Mouse (Mus musculus) midbrain, embryonic 12.5 days (tissue): ENCODE data around the gene Nobox. TPM values are rescaled to one million over a fixed set of nuclear protein-coding genes. Genes with fewer than 3 reads are reported as not detected.

Source experiments
- ATAC-seq: fragments of 200-750 bp; cut with Nextera tagmentation; 2 replicates; pipeline ENCODE4 v1.8.0; 2017; ENCODE audit warnings: low read depth, moderate TSS enrichment, moderate library complexity; ENCODE audit not compliant: low FRiP score
- H3K27ac ChIP-seq: fragments of 300-500 bp; sonication (generic); replicated peaks from 2 replicates; pipeline ENCODE4 v1.5.1; 2016; ENCODE audit warnings: mild to moderate bottlenecking
- H3K27me3 ChIP-seq: fragments of 300-500 bp; sonication (generic); 2 replicates; pipeline ENCODE4 v1.6.1; 2016; ENCODE audit warnings: mild to moderate bottlenecking
- H3K36me3 ChIP-seq: fragments of 300-500 bp; sonication (generic); 2 replicates; pipeline ENCODE4 v1.6.1; 2016
- H3K4me1 ChIP-seq: fragments of 300-500 bp; sonication (generic); 2 replicates; pipeline ENCODE4 v1.6.1; 2016
- H3K4me2 ChIP-seq: fragments of 300-500 bp; sonication (generic); replicated peaks from 2 replicates; pipeline ENCODE4 v1.6.1; 2016; ENCODE audit warnings: mild to moderate bottlenecking, moderate library complexity
- H3K4me3 ChIP-seq: fragments of 300-500 bp; sonication (generic); 2 replicates; pipeline ENCODE4 v1.5.1; 2016; ENCODE audit warnings: mild to moderate bottlenecking
- H3K9ac ChIP-seq: fragments of 300-500 bp; sonication (generic); replicated peaks from 2 replicates; pipeline ENCODE4 v1.6.1; 2016; ENCODE audit warnings: mild to moderate bottlenecking, moderate library complexity
- H3K9me3 ChIP-seq: fragments of 300-500 bp; sonication (generic); 2 replicates; pipeline ENCODE4 v1.6.1; 2016; ENCODE audit warnings: mild to moderate bottlenecking
- WGBS: fragments of 180-500 bp; shearing (Covaris S2); methylation state at CpG from one replicate; pipeline ENCODE4 v1.1.7; 2016; 5-methylcytosine and 5-hydroxymethylcytosine counted together
- polyA plus RNA-seq: library from polyadenylated mRNA; unstranded; fragments of >200 nt; fragmentation: Nextera tagmentation; extraction: Ambion mirVana; gene quantifications from 2 replicates; pipeline ENCODE4 v1.2.1, GENCODE M21; 2016

Nobox gene
- polyA plus RNA-seq, 1 experiment from 2014 or later = not detected

GRCm38 (mm10) chr6:43266356-43266755 lies 43.0 kb downstream of the Nobox start:
- ATAC-seq = no peak
- WGBS = 4% methylated on average over 8 of the region's 8 CpGs
- H3K9ac ChIP-seq = no peak overlapping the region
- peak overlapping the region; percentile 55 for H3K4me3 ChIP-seq
- no peaks in the 10 kb centered on the region for H3K9me3 ChIP-seq
- peak overlapping the region; percentile 95 for H3K4me2 ChIP-seq
- no peaks in the 10 kb centered on the region for H3K36me3 ChIP-seq
- H3K4me1 ChIP-seq = peaks cover 11% of the 10 kb centered on the region
- H3K27ac ChIP-seq = no peak overlapping the region
- H3K27me3 ChIP-seq = peaks cover 34% of the 10 kb centered on the region

- ATAC-seq = peak; percentile 84
- Histone ChIP-seq H3K4me2 (peak within 1 kb of the TSS; percentile 95), H3K27ac (no peak within 1 kb of the TSS), H3K4me1 (peaks cover 11% of the 10 kb centered on the region), H3K4me3 (peak within 1 kb of the TSS; percentile 55), H3K36me3 (no peaks in the 10 kb centered on the region), H3K9ac (peak within 1 kb of the TSS; percentile 66), H3K27me3 (peaks cover 34% of the 10 kb centered on the region), H3K9me3 (no peaks in the 10 kb centered on the region)
- WGBS = under 1% methylated on average over 45 of the region's 48 CpGs
Measured at GRCm38 (mm10) chr6:43265363-43266041, 43.9 kb downstream of the Nobox start, which contains the start of gene Arhgef5. TSS of gene Arhgef5 (plus strand) at chr6:43265582.

- 72% methylated on average over 2 of the region's 2 CpGs for WGBS
- Histone ChIP-seq H3K9ac (no peak overlapping the region), H3K9me3 (no peaks in the 10 kb centered on the region), H3K27ac (no peak overlapping the region), H3K4me2 (no peak overlapping the region), H3K4me1 (peaks cover 7% of the 10 kb centered on the region), H3K36me3 (no peaks in the 10 kb centered on the region), H3K4me3 (no peak overlapping the region), H3K27me3 (peaks cover 19% of the 10 kb centered on the region)
- no peak for ATAC-seq
Measured at GRCm38 (mm10) chr6:43260756-43261155, 48.6 kb downstream of the Nobox start.

- 73% methylated on average over 7 of the region's 7 CpGs for WGBS
- no peak for ATAC-seq
- H3K9me3 ChIP-seq = no peaks in the 10 kb centered on the region
Measured at GRCm38 (mm10) chr6:43254193-43254926, 55.0 kb downstream of the Nobox start.

More at GRCm38 (mm10) chr6:43254193-43254926, 55.0 kb downstream of the Nobox start:
- Histone ChIP-seq H3K27ac (no peak overlapping the region), H3K4me1 (no peaks in the 10 kb centered on the region), H3K27me3 (no peaks in the 10 kb centered on the region), H3K9ac (no peak overlapping the region), H3K4me3 (no peak overlapping the region), H3K4me2 (no peak overlapping the region), H3K36me3 (no peaks in the 10 kb centered on the region)

Other genes starting within 250 kb of the Nobox start
- gene Olfr441, start 203.2 kb downstream of the Nobox start, polyA plus RNA-seq = not detected in 2 replicates
- gene Olfr237-ps1, start 163.0 kb downstream of the Nobox start, polyA plus RNA-seq = not detected in 2 replicates
- not detected in 2 replicates for gene Olfr437, start 146.3 kb downstream of the Nobox start, polyA plus RNA-seq
- gene Olfr13, start 137.4 kb downstream of the Nobox start, polyA plus RNA-seq = not detected in 2 replicates
- gene Olfr435, start 112.4 kb downstream of the Nobox start, polyA plus RNA-seq = not detected in 2 replicates
- not detected in 2 replicates for gene Olfr434, start 96.5 kb downstream of the Nobox start, polyA plus RNA-seq
- not detected in 2 replicates for gene Olfr47, start 78.0 kb downstream of the Nobox start, polyA plus RNA-seq
- 2.8 and 3.2 TPM in 2 replicates for gene Arhgef5, start 44.0 kb downstream of the Nobox start, polyA plus RNA-seq